Mouse (Mus musculus) stomach, postnatal 0 days (tissue): ENCODE measurements around the gene Phf19.

Experiments used
- CTCF ChIP-seq: IDR thresholded peaks from 2 replicates; pipeline ENCODE4 v1.5.1; 2016; ENCODE audit warnings: antibody characterized with exemption, low read depth, mild to moderate bottlenecking, moderate library complexity
- EP300 ChIP-seq: optimal IDR thresholded peaks from 2 replicates; pipeline ENCODE3; 2016; ENCODE audit warnings: antibody characterized with exemption

DNA sequence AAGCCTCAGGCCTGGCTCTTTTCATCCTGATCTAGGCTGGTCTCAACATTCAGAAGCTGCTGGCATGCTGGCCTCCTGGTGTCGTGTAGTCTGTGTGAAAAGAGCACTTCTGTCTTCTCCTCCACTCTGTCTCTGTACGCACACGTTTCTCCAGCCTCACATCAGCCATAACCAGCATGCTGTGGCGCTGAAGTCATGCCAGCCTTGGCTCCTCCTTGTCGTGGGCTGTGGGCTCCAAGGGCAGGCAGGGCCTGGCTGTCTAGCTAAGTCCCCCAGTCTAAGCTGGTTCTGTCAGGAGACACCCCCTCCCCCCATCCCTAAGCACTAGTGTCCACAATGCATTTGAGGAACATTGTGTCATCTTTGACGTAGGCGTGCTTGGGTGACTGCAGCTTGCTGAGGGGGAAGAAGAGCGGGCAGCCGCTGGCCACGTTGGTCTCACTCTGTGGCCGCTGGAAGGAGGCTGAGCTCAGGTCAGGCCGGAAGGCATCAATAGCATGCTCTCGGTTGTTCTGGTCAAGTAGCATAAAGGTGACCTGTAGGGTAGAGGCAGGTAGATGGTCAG lies 29.8 kb upstream of the Phf19 start:
- TF ChIP-seq CTCF (no peak), EP300 (no peak)
